Comparison of ENCODE assay signal across 8 mouse cellular contexts in the genomic region with DNA sequence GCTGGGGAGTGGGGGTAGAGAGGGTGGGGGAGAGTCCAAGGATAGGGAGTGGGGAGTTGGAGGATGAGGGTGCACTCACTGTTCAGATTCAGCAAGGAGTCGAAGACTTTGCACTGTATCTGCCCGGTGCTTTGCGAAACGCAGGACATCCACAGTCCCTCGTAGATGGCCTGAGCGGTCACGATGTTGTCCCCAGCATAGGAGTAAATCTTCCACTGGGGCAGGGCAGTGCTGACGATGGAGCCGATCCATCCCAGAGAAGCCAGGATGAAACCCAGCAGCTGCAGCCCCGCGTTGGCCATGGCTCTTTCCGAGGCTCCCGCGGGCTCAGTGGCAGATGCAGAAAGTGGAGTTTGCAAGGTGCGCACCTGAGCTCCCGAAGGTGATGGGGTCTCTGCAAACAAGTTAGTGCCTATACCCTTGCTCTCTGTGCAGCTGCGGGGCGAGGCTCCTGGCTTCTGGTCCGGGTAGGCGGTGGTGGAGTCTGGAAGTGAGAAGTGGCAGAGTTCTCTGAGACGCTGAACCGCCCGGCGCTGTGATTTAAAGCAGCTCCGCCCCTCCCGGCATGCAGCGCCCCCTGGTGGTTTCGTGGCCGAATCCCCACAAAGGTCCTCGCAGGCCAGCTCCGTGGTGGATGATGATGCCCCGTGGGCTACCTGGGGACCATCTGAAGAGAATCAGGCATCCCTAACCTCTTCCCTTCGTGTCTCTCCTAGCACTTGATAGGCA. TPM values are rescaled to one million over a fixed set of nuclear protein-coding genes. Genes with fewer than 3 reads are reported as not detected.
DNase-seq lines count a peak whose midpoint lies in the region; ATAC-seq and TF ChIP-seq lines count a peak whose summit lies in the region.

Gene Cldn1 (minus strand): TSS at position 517 of the 729 bp plus-strand sequence.

- H3K27ac ChIP-seq in ES-Bruce4 (ENCODE audit: insufficient read depth, low read length): no peak within 1 kb of the TSS
- H3K27ac ChIP-seq in lung, embryonic 14.5 days (ENCODE audit: low read depth): no peak within 1 kb of the TSS

- H3K9ac ChIP-seq in ES-Bruce4 (ENCODE audit: low read depth, poor library complexity, severe bottlenecking): no peak within 1 kb of the TSS
- H3K9ac ChIP-seq in lung, embryonic 14.5 days: peak within 1 kb of the TSS; percentile 43

- no peaks in the 10 kb centered on the region for H3K36me3 ChIP-seq in ES-Bruce4 (ENCODE audit: control insufficient read depth, insufficient read depth, low read length, poor library complexity, severe bottlenecking)
- H3K36me3 ChIP-seq in lung, embryonic 14.5 days (ENCODE audit: insufficient read depth): no peaks in the 10 kb centered on the region

- peak within 1 kb of the TSS; percentile 73 for H3K4me2 ChIP-seq in lung, embryonic 14.5 days

- ATAC-seq in frontal cortex, adult (ENCODE audit: low TSS enrichment): peak; percentile 94
- peak; percentile 92 for ATAC-seq in lung, embryonic 14.5 days (ENCODE audit: insufficient read depth)
- peak; percentile 92 for ATAC-seq in neutrophil, adult 5-6 weeks (ENCODE audit: extremely low read depth, insufficient number of reproducible peaks, low FRiP score, poor library complexity, severe bottlenecking)

- no peaks in the 10 kb centered on the region for H3K4me1 ChIP-seq in ES-Bruce4 (ENCODE audit: control insufficient read depth, insufficient read depth, low read length)
- no peaks in the 10 kb centered on the region for H3K4me1 ChIP-seq in lung, embryonic 14.5 days (ENCODE audit: insufficient read depth)

- TF ChIP-seq POLR2A in ES-Bruce4 (IDR thresholded peaks at IDR 0.05; ENCODE audit: insufficient read depth, low read length): no peak

- TF ChIP-seq CTCF in ES-Bruce4 (IDR thresholded peaks at IDR 0.05; ENCODE audit: low read depth, low read length): peak; percentile 70
- peak; percentile 97 for TF ChIP-seq CTCF in lung, embryonic 14.5 days (IDR thresholded peaks at IDR 0.05; ENCODE audit: low read depth)

- peak within 1 kb of the TSS; percentile 48 for H3K4me3 ChIP-seq in ES-Bruce4 (ENCODE audit: low read depth, low read length)
- peak within 1 kb of the TSS; percentile 43 for H3K4me3 ChIP-seq in lung, embryonic 14.5 days (ENCODE audit: low read depth, low read length)

- no peak for TF ChIP-seq EP300 in ES-Bruce4 (IDR thresholded peaks at IDR 0.05; ENCODE audit: insufficient read depth, low read depth, low read length)

- no peaks in the 10 kb centered on the region; the same call in 1 of the 2 replicates for H3K27me3 ChIP-seq in ES-Bruce4 (ENCODE audit: control insufficient read depth, insufficient read depth, low read length, poor library complexity, severe bottlenecking)
- H3K27me3 ChIP-seq in lung, embryonic 14.5 days (ENCODE audit: insufficient read depth, low read length): no peaks in the 10 kb centered on the region

- DNase-seq in cerebellum, adult 9-10 months: peak; percentile 12
- peak; percentile 92 for DNase-seq in heart, postnatal 4 days
- peak; percentile 45 to 75 for DNase-seq in layer of hippocampus, adult 8-10 months (ENCODE audit: low spot score in 2 of 2)
- DNase-seq in lung, embryonic 14.5 days: peak; percentile 94
- DNase-seq in testis, postnatal 10 days (ENCODE audit: low spot score): peak; percentile 97

- WGBS in lung, embryonic 14.5 days: 2% methylated on average over 33 of the region's 33 CpGs

- no peaks in the 10 kb centered on the region for H3K9me3 ChIP-seq in ES-Bruce4 (replicated peaks; ENCODE audit: control insufficient read depth, insufficient read depth, low read length, poor library complexity, severe bottlenecking)
- no peaks in the 10 kb centered on the region for H3K9me3 ChIP-seq in lung, embryonic 14.5 days (ENCODE audit: low read depth, low read length)

RNA-seq across cellular contexts. Expression of gene Cldn1, which starts in this region (rescaled TPM):
- 0.97 and 1.2 TPM in 2 replicates for polyA plus RNA-seq in ES-Bruce4 (2011; ENCODE audit: insufficient read depth, insufficient read length, low read depth, missing spikeins)
- under 1 TPM; 0.47 to 0.48 TPM for total RNA-seq in heart, postnatal 4 days (2021)
- 1 to 10 TPM; 1.4 to 2.0 (median 1.6) TPM for total RNA-seq in layer of hippocampus, adult 8-10 months (2022)
- 10.6 and 12.2 TPM in 2 replicates for polyA plus RNA-seq in lung, embryonic 14.5 days (2014; fragmentation: Nextera tagmentation; extraction: Ambion mirVana)
- total RNA-seq in neutrophil, adult 5-6 weeks (2017): 0.49 and 0.70 TPM in 2 replicates

Comparison
In these comparisons a context has a peak if more than half of its experiments do, and no peak if none do; other contexts are left out.
1. Peak in DNase-seq in heart, postnatal 4 days; RNA of the gene not detected or under 1 TPM.
2. Peak in ATAC-seq in neutrophil, adult 5-6 weeks; RNA of the gene not detected or under 1 TPM.
3. DNase-seq: peak in every context shown above with its lines; median percentile 97 in testis, postnatal 10 days; 94 in lung, embryonic 14.5 days; 92 in heart, postnatal 4 days; 60 in layer of hippocampus, adult 8-10 months; 12 in cerebellum, adult 9-10 months.